Comparison of ENCODE assay signal across 8 mouse cellular contexts in genomic region chr14:56811701-56812339, GRCm38 (mm10). TPM values are rescaled to one million over a fixed set of nuclear protein-coding genes. Genes with fewer than 3 reads are reported as not detected.
DNase-seq lines count a peak whose midpoint lies in the region; ATAC-seq and TF ChIP-seq lines count a peak whose summit lies in the region.
"Not testable (repeated sequence)": the region's sequence is repeated elsewhere in the genome, so short reads cannot be mapped to it uniquely, and the experiment has no call there.

Gene Zmym5 (minus strand): TSS chr14:56811716.

- H3K79me2 ChIP-seq in myocyte (ENCODE audit: control insufficient read depth, insufficient read depth), result peaks cover 35% of the 10 kb centered on the region

- not testable (repeated sequence) for H3K27me3 ChIP-seq in erythroblast, embryonic 14.5 days (ENCODE audit: control insufficient read depth); heart, embryonic 12.5 days (replicated peaks); kidney, postnatal 0 days (ENCODE audit: insufficient read depth, low read length); liver, embryonic 11.5 days (replicated peaks; ENCODE audit: control insufficient read depth, insufficient read depth, low read length); myocyte (ENCODE audit: control insufficient read depth, insufficient read depth, insufficient read length)

- DNase-seq in B cell, adult 2 months, result peak; percentile 87 to 90
- peak; percentile 86 for DNase-seq in brain, embryonic 14.5 days (ENCODE audit: low read depth)
- peak; percentile 78 for DNase-seq in kidney, postnatal 0 days (ENCODE audit: low spot score)
- peak; percentile 89 for DNase-seq in liver, embryonic 11.5 days (ENCODE audit: low spot score)
- DNase-seq in spleen, postnatal 4 days (ENCODE audit: low spot score in 2 of 2), result peak; percentile 90 to 91

- ATAC-seq in heart, embryonic 12.5 days (ENCODE audit: insufficient number of reproducible peaks, low FRiP score), result peak; percentile 98
- peak; percentile 97 for ATAC-seq in kidney, postnatal 0 days (replicated peaks; ENCODE audit: low FRiP score, low read depth)
- ATAC-seq in liver, embryonic 11.5 days (replicated peaks; ENCODE audit: low FRiP score), result peak; percentile 98

- under 1% methylated on average over 46 of the region's 72 CpGs for WGBS in heart, embryonic 12.5 days
- WGBS in kidney, postnatal 0 days, result under 1% methylated on average over 21 of the region's 72 CpGs
- under 1% methylated on average over 37 of the region's 72 CpGs for WGBS in liver, embryonic 11.5 days

- peak within 1 kb of the TSS; percentile 90 for H3K9ac ChIP-seq in heart, embryonic 12.5 days
- peak within 1 kb of the TSS; percentile 86 for H3K9ac ChIP-seq in kidney, postnatal 0 days (ENCODE audit: low read depth, low read length)
- H3K9ac ChIP-seq in liver, embryonic 11.5 days (ENCODE audit: low read depth, low read length), result peak within 1 kb of the TSS; percentile 80

- peaks cover 15% of the 10 kb centered on the region for H3K36me3 ChIP-seq in erythroblast, embryonic 14.5 days (ENCODE audit: control insufficient read depth)
- H3K36me3 ChIP-seq in heart, embryonic 12.5 days; kidney, postnatal 0 days (ENCODE audit: insufficient read depth, low read length); liver, embryonic 11.5 days (ENCODE audit: control insufficient read depth, insufficient read depth, low read length); myocyte (ENCODE audit: control insufficient read depth, insufficient read depth): not testable (repeated sequence)

- peak within 1 kb of the TSS; percentile 77 for H3K4me2 ChIP-seq in heart, embryonic 12.5 days
- peak within 1 kb of the TSS; percentile 67 for H3K4me2 ChIP-seq in kidney, postnatal 0 days (ENCODE audit: low read length)
- peak within 1 kb of the TSS; percentile 80 for H3K4me2 ChIP-seq in liver, embryonic 11.5 days
- H3K4me2 ChIP-seq in myocyte (ENCODE audit: low read depth), result peak within 1 kb of the TSS; percentile 72

- peak; percentile 61; the same call in 1 of the 2 replicates for TF ChIP-seq POLR2A in brain, embryonic 14.5 days (IDR thresholded peaks at IDR 0.05; ENCODE audit: borderline replicate concordance, extremely low read depth, insufficient read depth, insufficient read length, poor library complexity, severe bottlenecking)
- TF ChIP-seq POLR2A in myocyte (IDR thresholded peaks at IDR 0.05; ENCODE audit: insufficient read length, low read depth), result peak; percentile 70

- not testable (repeated sequence) for TF ChIP-seq CTCF in brain, embryonic 14.5 days (IDR thresholded peaks at IDR 0.05; ENCODE audit: borderline replicate concordance, extremely low read depth, insufficient read depth, insufficient read length); kidney, postnatal 0 days (IDR thresholded peaks at IDR 0.05; ENCODE audit: low read depth)

- peak within 1 kb of the TSS; percentile 94 for H3K27ac ChIP-seq in heart, embryonic 12.5 days (ENCODE audit: poor library complexity, severe bottlenecking)
- H3K27ac ChIP-seq in kidney, postnatal 0 days, result peak within 1 kb of the TSS; percentile 99
- peak within 1 kb of the TSS; percentile 85 for H3K27ac ChIP-seq in liver, embryonic 11.5 days (ENCODE audit: low read depth, low read length)

- H3ac ChIP-seq in myocyte (ENCODE audit: control insufficient read depth, insufficient read length), result peak within 1 kb of the TSS; percentile 71

- H3K4me1 ChIP-seq in erythroblast, embryonic 14.5 days (ENCODE audit: control insufficient read depth), result peaks cover 30% of the 10 kb centered on the region
- H3K4me1 ChIP-seq in heart, embryonic 12.5 days (replicated peaks), result peaks cover 14% of the 10 kb centered on the region
- H3K4me1 ChIP-seq in kidney, postnatal 0 days (replicated peaks; ENCODE audit: insufficient read depth, low read length); liver, embryonic 11.5 days (replicated peaks; ENCODE audit: control insufficient read depth, insufficient read depth, low read length): not testable (repeated sequence)

- peak within 1 kb of the TSS; percentile 81 for H3K4me3 ChIP-seq in erythroblast, embryonic 14.5 days (replicated peaks)
- H3K4me3 ChIP-seq in heart, embryonic 12.5 days, result peak within 1 kb of the TSS; percentile 82
- H3K4me3 ChIP-seq in kidney, postnatal 0 days (replicated peaks; ENCODE audit: low read depth, low read length), result peak within 1 kb of the TSS; percentile 73
- peak within 1 kb of the TSS; percentile 75 for H3K4me3 ChIP-seq in liver, embryonic 11.5 days (ENCODE audit: low read depth, low read length)
- H3K4me3 ChIP-seq in myocyte, result peak within 1 kb of the TSS; percentile 42

- H3K9me3 ChIP-seq in erythroblast, embryonic 14.5 days (ENCODE audit: control insufficient read depth, low read length); heart, embryonic 12.5 days (replicated peaks); kidney, postnatal 0 days (replicated peaks; ENCODE audit: low read length); liver, embryonic 11.5 days (ENCODE audit: control insufficient read depth, low read length): not testable (repeated sequence)

TF ChIP-seq in myocyte, 11 proteins besides CTCF, POLR2A, EP300 and RAD21:
- peak; percentile 69 for TF ChIP-seq POLR2AphosphoS2 (IDR thresholded peaks at IDR 0.05; ENCODE audit: insufficient read length, low read depth)

RNA-seq across cellular contexts. Expression of gene Zmym5, which starts in this region (rescaled TPM):
- 27.4 and 32.4 TPM in 2 replicates for polyA plus RNA-seq in brain, embryonic 14.5 days (2012; rRNA removed)
- polyA plus RNA-seq in erythroblast, embryonic 14.5 days (2012), result 0.08 and 0.17 TPM in 2 replicates
- polyA plus RNA-seq in heart, embryonic 12.5 days (2016; fragmentation: Nextera tagmentation; extraction: Ambion mirVana), result 19.1 and 21.7 TPM in 2 replicates
- 26.3 and 28.7 TPM in 2 replicates for polyA plus RNA-seq in kidney, postnatal 0 days (2015; fragmentation: Nextera tagmentation; extraction: Ambion mirVana)
- polyA plus RNA-seq in liver, embryonic 11.5 days (2014; fragmentation: Nextera tagmentation; extraction: Ambion mirVana), result 15.2 and 15.6 TPM in 2 replicates
- polyA plus RNA-seq in myocyte (2012; fragmentation: generic; extraction: Trizol), result 3.5 TPM

Comparison
In these comparisons a context has a peak if more than half of its experiments do, and no peak if none do; other contexts are left out.
1. Peak in every context shown above with its lines: DNase-seq, ATAC-seq, H3K4me3 ChIP-seq and H3K27ac ChIP-seq.